Mouse (Mus musculus) mature B cell (primary cell): ENCODE data around the gene Focad.

Source experiments
- in situ Hi-C: fragments of 300-500 bp; cut with MboI; formaldehyde crosslinking; loops from 2 replicates; pipeline ENCODE4 v1.14.3; 2019

Focad gene

DNA sequence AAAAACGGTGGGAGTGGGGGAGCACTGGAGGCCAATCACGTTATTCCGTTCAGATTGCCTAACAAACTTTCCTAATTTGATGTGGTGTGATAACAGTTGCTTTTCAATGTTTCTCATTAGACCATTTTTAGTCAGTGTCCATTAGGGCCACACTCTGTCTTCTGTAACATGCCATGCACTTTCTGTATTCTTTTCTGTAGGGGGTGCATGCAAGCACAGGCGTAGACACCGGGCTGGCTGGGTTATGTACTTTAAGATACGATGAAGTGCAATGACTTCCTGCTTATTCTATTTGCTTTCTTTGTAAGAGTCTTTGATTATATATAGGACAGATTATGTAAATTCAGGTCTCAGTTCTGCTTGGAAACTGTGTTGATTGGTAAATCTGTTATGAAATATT is 116.2 kb downstream of the Focad start:
- in situ Hi-C loops: no loop called here

DNA sequence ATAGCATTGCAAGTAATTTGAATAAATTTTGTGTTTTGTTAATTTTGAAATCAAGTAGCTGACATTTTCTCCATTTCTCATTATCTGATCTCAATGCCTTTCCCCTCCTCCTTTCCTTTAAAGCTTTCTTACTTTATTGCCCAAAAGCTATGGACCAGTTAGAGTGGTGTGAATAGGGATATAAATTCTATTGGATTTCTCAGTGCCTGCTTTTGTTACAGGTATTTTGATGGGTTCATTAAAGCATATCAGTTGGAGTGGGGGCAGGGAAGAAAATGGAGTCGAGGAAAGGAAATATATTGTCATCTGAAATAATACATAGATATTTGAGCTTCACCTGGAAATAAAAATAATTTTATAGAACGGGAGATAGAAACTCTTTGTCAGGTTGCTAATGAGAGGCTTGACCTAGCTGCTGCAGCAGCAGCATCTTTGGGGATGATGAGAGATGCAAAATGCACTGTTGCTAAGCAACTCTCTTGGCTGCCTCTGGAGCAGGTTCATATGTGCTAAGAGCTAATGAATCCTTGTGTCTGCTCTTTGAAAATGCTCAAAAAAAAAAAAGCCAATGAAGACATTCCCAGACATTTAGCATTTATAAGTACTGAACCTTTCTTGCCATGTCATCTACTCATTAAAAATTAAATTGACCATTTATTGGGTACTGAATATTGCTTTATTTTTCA is 116.9 kb downstream of the Focad start:
- in situ Hi-C loops: no loop called here

DNA sequence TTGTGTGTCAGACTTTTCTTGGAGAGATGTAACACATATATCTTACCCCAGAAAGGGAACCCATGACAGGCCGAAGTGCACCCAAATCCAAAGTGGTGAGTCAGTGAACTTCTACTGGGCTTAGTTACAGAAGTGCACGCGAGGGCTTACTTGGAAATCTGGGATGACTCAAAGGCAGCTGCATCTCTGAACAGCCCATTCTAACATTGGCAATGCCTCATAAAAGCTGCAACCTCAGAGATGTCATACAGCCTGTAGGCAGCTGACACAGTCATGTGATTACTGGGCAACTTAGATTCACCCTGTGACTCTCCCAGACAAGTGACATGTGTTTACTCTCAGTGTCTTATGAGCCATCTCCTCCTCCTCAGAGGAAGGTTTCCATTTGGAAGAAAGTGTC is 119.5 kb downstream of the Focad start:
- in situ Hi-C loops: no loop called here

DNA sequence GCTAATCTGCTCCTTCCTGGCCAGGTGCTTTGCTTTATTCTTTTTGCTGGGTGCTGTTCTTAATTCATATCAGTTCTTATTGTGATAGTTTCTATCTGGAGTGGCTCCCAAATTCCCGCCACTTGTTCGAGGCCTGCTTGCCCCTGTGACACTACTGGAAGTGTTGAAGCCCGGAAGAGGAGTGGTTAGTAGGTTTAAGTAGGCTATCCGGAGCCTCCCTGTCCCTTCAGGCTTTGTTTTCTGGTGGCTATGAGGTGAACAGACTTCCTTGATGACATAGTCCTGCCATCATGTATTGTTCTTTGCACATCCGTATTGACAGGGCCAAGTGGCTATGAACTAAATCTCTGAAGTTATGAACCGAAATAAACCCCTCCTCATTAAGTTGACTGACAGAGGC is 123.9 kb downstream of the Focad start:
- in situ Hi-C loops: no loop called here

DNA sequence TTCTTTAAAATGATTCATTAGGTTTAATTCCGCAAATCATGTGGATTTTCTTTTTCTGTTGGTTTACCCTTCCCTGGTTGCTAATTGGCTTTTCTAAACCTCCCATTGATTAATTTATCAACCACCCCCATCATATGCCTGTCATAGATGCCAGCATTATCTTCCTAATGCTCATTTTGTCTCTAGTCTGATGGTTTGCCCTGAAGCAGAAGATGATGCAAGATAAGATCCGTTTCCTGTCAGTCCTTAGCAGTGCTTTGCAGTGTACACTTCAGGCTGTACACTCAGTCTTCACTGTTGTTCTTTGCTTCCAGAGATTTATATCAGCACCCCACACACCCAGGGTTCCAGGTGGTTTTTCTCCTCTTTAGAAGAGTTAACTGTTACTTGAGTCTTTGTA is 124.4 kb downstream of the Focad start:
- in situ Hi-C loops: no loop called here

DNA sequence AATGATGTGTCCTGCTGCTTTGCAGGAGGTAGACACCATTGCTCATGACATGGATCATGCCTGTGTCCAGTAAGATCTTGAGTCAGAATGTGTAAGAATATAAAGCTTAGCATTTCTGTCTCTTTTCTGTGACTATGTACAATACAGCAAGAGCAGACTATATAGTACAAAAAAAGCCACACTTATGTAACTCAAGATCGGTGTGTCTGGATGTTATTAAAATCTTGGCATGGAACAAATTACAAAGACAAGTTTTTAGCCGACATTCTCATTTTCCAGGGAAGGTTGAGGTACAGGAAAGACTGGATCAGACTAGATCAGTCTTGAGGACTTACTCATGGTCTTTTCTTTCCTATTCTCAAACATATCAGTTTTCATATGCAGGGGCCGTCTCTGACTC is 136.9 kb downstream of the Focad start:
- in situ Hi-C loops: no loop called here

DNA sequence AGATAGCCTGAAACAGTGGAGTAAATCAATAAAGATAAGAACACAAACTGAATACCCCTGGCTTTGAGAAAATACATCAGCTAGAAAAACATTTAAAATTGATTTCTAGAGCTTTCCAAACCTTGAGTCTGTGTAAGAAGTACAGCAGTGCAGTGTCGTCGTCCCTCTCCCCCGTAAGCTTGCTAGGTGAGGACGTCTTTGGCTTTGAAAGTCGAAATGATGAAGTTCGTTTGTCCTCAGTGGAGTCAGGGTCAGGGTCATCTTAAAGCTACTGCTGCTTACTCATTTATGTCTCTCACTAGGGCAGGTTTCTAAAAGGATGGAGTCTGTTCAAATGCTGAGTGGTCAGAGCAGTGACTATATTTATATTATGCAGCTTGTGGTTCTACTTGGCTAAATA is 141.5 kb downstream of the Focad start:
- in situ Hi-C loops: no loop called here

DNA sequence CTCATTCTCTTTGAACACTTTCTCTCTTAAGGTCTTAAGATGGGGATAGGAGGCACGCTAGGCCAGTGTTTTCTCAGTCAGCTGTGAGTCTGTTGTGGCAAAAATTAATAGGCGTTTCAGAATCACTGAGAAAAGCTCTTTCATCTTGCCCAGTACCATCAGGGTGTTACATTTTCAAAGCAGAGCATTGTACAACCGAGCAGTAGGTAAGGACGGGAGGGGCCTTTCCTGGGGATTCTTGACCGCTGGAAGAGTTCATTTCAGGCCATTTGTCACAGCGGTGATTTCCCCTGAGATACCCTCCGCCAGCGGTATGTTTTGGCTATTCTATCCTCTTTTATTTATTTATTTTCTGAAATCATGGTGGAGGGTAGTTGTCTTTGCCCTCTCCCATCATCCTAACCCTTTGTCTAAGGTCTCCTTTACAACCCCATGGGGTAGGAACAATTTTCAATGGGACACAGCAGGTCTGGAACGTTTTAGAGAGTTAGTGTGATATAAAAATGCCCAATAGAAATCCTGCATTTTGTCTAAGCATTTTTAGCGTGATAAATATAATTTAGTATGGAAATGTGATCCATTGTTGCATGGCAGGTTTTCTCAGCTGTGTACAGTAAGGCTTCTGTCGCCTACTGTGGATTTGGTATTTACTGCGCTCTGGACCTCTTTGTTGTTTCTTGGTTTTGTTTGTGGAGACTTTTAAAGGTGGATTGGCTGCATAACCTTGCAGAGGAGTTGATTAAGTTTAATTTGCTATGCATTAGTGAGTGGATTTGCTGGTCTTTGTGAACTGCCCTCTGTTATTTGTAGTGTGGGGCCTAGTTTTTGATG is 142.7 kb downstream of the Focad start:
- in situ Hi-C loops: no loop called here

DNA sequence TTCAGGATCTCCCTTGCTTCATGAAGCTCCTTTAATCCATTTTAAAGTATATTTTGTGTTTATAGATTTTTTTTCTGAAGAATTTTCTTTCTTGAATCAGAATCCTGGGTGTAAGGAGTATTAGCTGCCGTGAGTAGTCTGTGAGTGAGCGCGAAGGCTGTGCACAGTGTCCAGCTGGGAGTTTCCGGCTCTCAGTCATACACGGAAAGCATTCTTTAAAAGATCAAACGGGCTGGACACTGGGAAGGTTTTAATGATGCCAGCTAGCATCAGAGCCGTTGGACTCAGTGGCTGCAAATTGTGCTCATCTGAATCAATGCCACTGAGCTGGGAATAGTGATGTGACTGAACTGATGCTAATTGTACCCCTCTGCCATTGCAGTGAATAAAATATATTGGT is 143.9 kb downstream of the Focad start:
- in situ Hi-C loops: no loop called here

DNA sequence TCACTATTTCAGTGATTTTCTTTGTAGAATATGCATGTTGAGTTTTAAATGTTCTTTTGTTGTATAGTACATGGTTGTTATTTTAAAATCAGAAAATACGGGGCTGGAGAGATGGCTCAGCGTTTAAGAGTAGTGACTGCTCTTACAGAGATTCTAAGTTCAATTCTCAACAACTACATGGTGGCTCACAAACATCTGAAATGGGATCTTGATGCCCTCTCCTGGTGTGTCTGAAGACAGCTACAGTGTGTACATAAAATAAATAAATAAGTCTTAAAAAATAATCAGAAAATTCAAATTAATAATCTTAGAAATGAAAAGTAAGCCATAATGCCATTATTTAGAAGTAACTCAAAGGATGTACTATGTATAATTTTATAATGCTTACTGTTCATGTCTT is 149.4 kb downstream of the Focad start:
- in situ Hi-C loops: no loop called here

DNA sequence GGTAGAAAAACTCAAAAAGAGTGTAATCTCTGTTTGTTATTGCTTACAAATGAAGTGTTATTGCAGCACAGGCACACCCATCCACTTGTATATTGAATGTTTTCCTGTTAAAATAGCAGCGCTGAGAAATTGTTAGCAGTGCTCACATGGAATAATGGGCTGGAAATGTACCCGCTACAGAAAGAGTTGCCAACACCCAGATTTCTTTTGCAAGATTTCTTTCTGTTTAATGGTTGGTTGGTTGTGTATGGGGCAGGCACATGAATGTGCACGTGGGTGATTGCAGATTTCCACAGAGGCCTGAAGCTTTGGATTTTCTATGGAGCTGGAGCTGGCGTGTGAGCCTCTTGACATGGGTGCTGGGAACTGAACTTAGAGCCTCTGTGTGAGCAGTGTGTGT is 151.1 kb downstream of the Focad start:
- in situ Hi-C loops: no loop called here

DNA sequence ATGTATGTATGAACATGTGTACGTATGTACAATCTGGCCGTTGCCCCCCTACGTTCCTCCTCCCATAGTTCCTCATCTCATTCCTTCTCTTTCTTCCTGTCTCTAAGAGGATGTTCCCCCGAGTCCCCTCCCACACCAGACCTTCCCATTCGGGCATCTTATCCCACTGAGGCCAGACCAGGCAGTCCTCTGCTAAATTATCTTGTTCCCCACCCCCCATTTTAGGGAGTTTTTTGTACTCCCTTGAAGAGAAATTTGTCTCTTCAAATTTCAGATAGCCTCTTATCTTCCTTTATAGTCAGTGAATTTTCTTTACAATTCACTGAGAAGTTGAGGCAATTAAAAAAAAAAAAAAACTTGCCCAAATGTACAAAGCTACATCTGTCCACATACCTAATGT is 166.9 kb downstream of the Focad start:
- in situ Hi-C loops: no loop called here

DNA sequence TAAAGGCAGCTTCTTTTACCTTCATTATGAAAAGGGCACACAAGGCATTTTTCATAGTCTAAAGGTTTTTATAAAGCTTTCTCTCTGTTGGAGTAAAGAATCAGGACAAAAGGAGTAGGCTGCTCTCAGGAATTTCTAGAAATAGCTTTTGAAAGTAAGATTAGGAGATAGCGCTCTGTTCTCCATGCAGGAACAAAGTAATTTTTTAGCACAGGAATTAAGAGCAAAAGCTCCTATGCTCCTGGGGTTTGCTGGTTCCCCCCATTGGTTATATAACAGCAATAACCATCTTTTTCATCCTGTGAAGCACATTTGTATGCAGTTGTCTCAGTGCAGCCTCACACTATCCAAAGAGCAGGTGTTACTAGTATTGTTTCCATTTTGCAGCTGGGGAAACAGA is 170.1 kb downstream of the Focad start:
- in situ Hi-C loops: no loop called here

DNA sequence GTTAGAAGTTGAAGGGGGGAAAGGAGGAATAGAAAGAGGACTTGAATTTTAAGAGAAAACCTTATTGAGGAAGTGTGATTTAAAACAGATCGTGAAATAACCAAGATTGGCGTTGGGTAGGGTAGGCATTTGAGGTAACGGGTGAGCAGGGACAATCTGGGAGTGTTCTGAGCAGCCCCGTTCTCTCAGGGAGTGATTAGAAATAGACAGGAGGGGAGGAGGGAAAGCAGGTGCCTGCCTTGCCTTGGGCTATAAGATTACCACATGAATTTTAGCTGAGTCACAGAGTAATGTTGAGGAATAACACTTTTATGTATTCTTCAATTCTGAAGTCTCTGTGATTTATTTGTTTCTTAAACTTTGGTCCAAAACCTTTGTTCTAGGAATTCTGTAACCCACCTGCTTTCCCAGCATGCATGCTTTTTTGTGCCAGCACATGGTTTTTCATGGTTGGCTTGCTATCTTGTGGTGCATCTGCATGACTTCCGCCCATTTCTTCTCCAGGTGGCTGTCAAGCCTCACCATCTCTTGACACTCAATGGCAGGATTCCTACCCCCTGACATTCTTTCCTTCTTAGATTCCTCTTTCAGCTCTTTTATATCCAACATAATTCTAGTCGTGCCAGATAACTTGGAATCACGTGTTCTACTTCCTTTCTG is 176.1 kb downstream of the Focad start:
- in situ Hi-C loops: no loop called here

DNA sequence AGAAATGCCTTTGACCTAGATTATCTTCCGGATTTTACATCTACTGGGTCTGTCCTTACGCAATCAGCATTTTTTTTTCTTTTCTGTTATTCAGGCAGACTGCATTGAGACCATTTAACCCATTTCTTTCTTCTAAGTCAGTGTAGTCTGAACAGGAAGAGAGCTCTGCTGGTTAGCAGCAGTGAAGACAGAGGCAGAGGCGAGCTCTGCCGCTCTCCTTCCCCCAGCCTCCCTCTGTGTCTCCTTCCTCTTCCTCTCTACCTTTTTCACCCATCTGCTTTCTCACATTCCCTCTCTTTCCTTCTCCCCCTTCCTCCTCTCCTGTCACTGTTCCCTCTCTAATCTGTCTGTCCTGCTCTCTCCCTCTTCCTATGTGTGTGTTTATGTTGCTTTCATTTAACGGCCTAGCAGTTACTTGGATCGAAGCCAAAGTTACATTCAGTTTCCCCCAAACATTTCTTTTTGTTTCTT is 181.2 kb downstream of the Focad start:
- in situ Hi-C loops: no loop called here

DNA sequence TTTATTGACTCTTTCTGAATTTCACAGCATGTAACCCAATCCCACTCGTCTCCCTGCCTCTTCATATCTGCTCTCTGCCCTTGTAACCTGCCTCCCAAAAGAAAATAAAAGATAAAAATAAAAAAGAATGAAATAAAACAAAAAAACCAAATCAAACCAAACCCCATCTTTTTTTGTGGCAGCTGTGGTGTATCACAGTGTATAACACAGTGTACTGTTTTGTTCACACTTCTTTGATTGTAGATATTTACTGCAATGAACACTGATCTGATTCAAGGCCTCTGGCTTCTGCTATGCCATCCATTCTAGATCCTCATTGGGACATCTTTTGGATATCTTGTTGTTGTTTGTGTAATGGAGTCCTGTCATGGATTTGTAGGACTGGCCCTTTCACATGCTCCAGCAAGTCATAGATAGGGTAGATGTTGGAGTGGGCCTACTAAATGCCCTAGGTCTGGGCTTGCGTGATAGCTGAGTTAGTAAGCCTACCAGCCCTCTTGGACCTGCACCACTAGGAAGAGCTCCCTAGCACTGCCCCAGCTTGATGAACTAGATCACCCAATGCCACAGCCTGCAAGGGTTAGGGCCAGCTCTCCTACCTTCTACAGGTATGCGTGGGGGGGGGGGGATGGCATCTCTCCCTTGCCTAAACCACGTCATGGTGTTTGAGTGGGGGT is 181.8 kb downstream of the Focad start:
- in situ Hi-C loops: no loop called here

DNA sequence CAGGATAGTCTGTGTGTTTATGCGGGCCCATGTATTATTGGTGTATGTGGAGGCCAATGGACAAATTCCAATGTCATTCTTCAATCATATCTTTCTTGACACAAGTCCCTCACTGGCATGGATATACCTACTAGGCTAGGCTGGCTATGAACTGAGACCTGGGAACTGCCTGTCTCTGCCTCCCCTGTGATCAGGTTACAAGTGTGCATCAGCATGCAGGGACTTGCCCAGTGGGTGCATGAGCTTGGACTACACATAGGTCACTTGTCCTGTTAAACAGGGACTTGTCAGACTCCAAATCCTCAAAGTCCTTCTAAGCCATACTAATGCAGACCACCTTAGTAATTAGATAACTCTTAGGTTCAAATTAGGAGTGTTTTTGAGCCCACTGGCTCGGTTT is 184.1 kb downstream of the Focad start:
- in situ Hi-C loops: no loop called here

DNA sequence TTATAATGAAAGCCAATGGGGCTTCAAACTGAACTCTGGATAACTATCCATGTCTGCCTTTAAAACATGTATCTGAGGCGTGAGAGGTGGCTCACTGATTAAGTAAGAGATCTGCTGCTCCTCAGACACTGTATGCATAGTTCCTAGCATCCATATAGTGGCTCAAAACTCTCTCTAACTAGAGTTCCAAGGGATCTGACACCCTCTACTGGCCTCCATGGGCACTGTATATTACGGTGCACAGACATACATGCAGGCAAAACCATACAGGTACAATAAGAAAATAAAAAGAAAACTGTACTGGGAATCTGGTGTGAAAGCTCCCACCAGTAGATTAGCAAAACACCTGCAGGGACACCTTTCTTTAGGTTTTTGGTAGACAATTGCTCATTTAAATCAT is 186.1 kb downstream of the Focad start:
- in situ Hi-C loops: no loop called here

DNA sequence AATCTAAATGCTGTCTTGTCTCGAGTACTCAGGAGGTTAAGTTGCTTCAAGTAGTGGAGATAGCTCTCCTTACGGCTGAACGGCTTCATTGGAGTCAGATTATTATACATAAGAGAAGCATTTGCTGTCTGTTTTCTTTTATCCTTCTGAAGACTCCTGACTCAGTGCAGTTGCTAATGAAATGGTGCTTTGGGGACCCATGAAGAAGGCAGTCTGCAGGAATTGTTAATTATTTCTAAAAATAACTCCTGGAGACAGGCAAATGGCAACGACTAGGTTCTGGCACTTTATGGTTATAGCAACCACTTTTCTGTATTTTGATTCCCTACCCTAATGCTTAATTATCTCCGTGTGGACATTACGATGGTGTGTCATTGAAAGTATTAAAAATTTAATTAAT is 201.1 kb downstream of the Focad start:
- in situ Hi-C loops: no loop called here

DNA sequence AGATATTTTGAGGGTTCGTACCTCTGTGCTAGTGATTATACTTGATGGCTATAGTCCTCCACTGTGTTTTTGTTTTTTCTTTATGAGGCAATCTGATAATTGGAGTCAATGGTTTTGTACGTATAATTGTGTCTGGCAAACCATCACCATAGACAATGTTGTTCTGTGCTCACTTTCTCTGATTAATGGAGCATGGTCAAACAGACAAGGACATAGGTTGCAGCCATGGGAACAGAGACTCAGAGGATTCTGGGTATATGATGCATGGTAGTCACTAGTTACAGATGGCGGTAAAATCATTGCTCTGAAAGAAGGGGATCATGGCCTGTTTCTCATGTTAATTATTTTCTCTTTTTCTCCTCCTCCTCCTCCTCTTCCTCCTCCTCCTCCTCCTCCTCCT is 205.1 kb downstream of the Focad start:
- in situ Hi-C loops: no loop called here

DNA sequence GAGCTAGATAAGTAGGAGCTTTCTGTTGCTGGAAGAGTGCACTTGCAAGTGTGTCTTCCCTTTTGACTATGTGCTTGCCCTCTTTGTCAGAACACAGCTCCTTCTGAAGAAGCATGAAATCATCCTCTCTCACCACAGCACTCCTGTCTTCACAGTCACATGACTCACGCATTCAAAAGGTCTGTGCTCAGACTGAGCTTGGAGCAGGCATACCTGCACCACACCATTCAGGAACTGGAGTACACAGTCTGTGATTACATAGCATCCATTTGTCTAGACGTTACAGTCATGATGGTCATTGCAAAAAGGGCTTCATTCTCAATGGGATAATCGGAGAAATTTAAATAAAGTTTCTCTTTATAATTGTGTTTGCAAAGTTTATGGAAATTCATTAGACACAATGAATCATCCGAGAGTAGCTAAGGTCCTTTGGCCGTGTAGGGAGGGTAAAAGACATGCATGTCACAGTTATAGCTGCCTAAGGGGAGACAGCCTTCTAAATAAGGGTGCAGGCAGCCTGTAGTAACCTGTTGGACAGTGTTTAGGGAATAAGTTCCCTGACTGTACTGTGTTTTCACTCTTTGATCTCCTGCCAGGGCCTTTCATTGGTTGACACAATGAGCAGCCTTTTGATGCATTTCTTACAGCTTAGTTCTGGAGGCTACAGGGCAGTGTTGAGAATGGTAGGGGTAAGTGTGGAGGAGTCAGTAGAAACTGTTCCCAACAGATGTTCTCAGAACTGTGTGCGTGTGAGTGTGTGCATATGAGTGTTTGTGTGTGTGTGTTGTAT is 206.6 kb downstream of the Focad start:
- in situ Hi-C loops: no loop called here

DNA sequence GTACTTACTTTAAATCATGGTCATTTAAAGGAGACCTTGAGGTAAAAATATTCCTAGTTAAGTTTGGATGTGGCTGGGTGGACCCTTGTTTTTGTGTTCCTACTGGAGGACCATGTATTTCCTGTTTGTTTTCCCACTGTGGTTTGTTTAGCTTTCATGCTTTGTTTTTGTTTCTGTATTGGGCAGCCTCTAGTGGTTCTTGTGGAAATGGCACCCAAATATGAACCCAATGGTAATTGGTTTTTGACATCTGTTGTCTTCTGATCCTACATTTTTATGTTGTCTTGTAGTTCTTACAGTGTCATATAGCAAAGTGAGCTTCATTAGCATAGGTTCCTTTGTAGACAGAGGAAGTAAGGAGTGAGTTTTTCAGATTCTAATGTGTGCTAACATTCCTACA is 207.9 kb downstream of the Focad start:
- in situ Hi-C loops: no loop called here
